Mouse (Mus musculus): Measurements from ENCODE around the gene Gamt. TPM values are rescaled to one million over a fixed set of nuclear protein-coding genes. Genes with fewer than 3 reads are reported as not detected.

Gamt gene
- total and polyA plus RNA-seq, 3 experiments: 8.3 to 11.0 (median 8.4) TPM

- H3K36me3 ChIP-seq (ENCODE audit: control insufficient read depth, insufficient read depth, low read length): no peaks in the 10 kb centered on the region
- no peak for TF ChIP-seq EP300 (IDR thresholded peaks at IDR 0.05; ENCODE audit: insufficient read depth, low read depth, low read length)
- TF ChIP-seq CTCF (IDR thresholded peaks at IDR 0.05): no peak
- TF ChIP-seq POLR2A (IDR thresholded peaks at IDR 0.05; ENCODE audit: insufficient read depth, low read depth, low read length): no peak
- H3K9ac ChIP-seq (ENCODE audit: low read depth, low read length): no peak overlapping the region
- no peak overlapping the region for H3K4me3 ChIP-seq
- intact Hi-C loops (cut with DNase I): no loop called here
- no peak for DNase-seq
- H3K4me1 ChIP-seq (ENCODE audit: control insufficient read depth, insufficient read depth, low read length): peaks cover 5% of the 10 kb centered on the region
- 73% methylated on average over 9 of the region's 10 CpGs for WGBS
- H3K27ac ChIP-seq: peak overlapping the region; percentile 54
- peaks cover 3% of the 10 kb centered on the region; the same call in 1 of the 2 replicates for H3K27me3 ChIP-seq (ENCODE audit: control insufficient read depth, insufficient read depth, low read length)
- H3K79me2 ChIP-seq (replicated peaks; ENCODE audit: control insufficient read depth, insufficient read depth, low read length): no peaks in the 10 kb centered on the region
Observed at GRCm38 (mm10) chr10:80301256-80302081, 40.7 kb upstream of the Gamt start.

- TF ChIP-seq EP300 (IDR thresholded peaks at IDR 0.05; ENCODE audit: insufficient read depth, low read depth, low read length) (no peak), POLR2A (IDR thresholded peaks at IDR 0.05; ENCODE audit: insufficient read depth, low read depth, low read length) (no peak), CTCF (IDR thresholded peaks at IDR 0.05) (no peak)
- intact Hi-C loops (cut with DNase I): no loop called here
- Histone ChIP-seq H3K27ac (no peak overlapping the region), H3K4me3 (no peak overlapping the region), H3K27me3 (ENCODE audit: control insufficient read depth, insufficient read depth, low read length) (peaks cover 3% of the 10 kb centered on the region; the same call in 1 of the 2 replicates), H3K36me3 (ENCODE audit: control insufficient read depth, insufficient read depth, low read length) (no peaks in the 10 kb centered on the region), H3K9ac (ENCODE audit: low read depth, low read length) (no peak overlapping the region), H3K79me2 (replicated peaks; ENCODE audit: control insufficient read depth, insufficient read depth, low read length) (no peaks in the 10 kb centered on the region), H3K4me1 (ENCODE audit: control insufficient read depth, insufficient read depth, low read length) (peaks cover 5% of the 10 kb centered on the region)
- DNase-seq: no peak
- 49% methylated on average over 11 of the region's 11 CpGs for WGBS
Observed at GRCm38 (mm10) chr10:80300672-80301181, 39.9 kb upstream of the Gamt start.

GRCm38 (mm10) chr10:80299824-80300223, 39.0 kb upstream of the Gamt start:
- intact Hi-C loops (cut with DNase I): loop anchor here (10.0 kb wide), 1 partner anchor 255 kb away; no protein-coding TSS in a partner anchor
- peaks cover 5% of the 10 kb centered on the region for H3K4me1 ChIP-seq (ENCODE audit: control insufficient read depth, insufficient read depth, low read length)
- H3K27me3 ChIP-seq (ENCODE audit: control insufficient read depth, insufficient read depth, low read length): peaks cover 2% of the 10 kb centered on the region; the same call in 1 of the 2 replicates

GRCm38 (mm10) chr10:80299301-80299700, 38.5 kb upstream of the Gamt start:
- 25% methylated on average over 15 of the region's 15 CpGs for whole genome bisulfite sequencing
- intact Hi-C loops (cut with DNase I): loop anchor here (10.0 kb wide), 1 partner anchor 256 kb away; no protein-coding TSS in a partner anchor

More at GRCm38 (mm10) chr10:80299824-80300223, 39.0 kb upstream of the Gamt start:
- Histone ChIP-seq H3K36me3 (ENCODE audit: control insufficient read depth, insufficient read depth, low read length) (no peaks in the 10 kb centered on the region), H3K27ac (no peak overlapping the region), H3K9ac (ENCODE audit: low read depth, low read length) (no peak overlapping the region), H3K79me2 (replicated peaks; ENCODE audit: control insufficient read depth, insufficient read depth, low read length) (no peaks in the 10 kb centered on the region), H3K4me3 (no peak overlapping the region)
- TF ChIP-seq POLR2A (IDR thresholded peaks at IDR 0.05; ENCODE audit: insufficient read depth, low read depth, low read length) (no peak), EP300 (IDR thresholded peaks at IDR 0.05; ENCODE audit: insufficient read depth, low read depth, low read length) (no peak), CTCF (IDR thresholded peaks at IDR 0.05) (no peak)
- DNase-seq: no peak
- WGBS: 54% methylated on average over 10 of the region's 10 CpGs

DNA sequence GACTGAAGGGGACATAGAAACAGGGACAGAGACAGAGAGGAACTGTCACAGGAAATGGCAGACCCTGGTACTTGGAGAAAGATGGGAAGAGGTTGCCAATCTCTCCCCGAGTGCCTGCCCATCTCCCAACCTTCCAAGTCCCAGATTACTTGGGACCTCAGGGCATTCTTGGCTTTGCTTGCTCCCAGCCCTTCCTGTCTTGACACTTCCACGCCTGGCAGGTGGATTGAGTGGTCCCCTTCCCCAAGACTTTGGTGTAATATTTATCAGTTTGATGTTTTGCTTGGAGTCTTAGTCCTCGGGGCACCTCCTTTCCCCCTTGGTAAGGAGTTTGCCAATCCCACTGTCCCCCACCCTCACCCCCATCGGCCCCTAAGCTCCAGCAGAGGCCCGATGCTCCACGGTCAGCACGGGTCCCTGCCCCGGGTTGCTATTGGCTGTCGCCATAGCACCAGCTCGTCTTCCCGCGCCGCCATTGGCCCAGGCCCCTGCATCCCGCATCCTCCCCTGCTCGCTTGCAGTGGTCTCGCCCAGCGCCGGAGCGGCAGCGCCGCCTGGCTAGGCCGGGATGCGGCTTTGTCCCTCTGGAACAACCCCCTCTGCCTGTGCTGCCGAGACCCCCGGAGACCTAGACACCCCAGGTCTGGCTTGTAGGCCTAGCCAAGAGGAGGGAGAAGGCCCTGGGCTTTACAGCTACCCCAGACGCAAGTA, 37.9 kb upstream of the Gamt start:
- Histone ChIP-seq H3K9ac (ENCODE audit: low read depth, low read length) (no peak overlapping the region), H3K36me3 (ENCODE audit: control insufficient read depth, insufficient read depth, low read length) (no peaks in the 10 kb centered on the region), H3K27ac (no peak overlapping the region), H3K27me3 (ENCODE audit: control insufficient read depth, insufficient read depth, low read length) (no peaks in the 10 kb centered on the region; the same call in 1 of the 2 replicates), H3K79me2 (replicated peaks; ENCODE audit: control insufficient read depth, insufficient read depth, low read length) (no peaks in the 10 kb centered on the region), H3K4me1 (ENCODE audit: control insufficient read depth, insufficient read depth, low read length) (peaks cover 5% of the 10 kb centered on the region), H3K4me3 (no peak overlapping the region)
- intact Hi-C loops (cut with DNase I): loop anchor here (10.0 kb wide), 1 partner anchor 256 kb away; no protein-coding TSS in a partner anchor
- peak; percentile 50 to 54 for DNase-seq
- 10% methylated on average over 26 of the region's 26 CpGs for WGBS
- no peak for TF ChIP-seq CTCF (IDR thresholded peaks at IDR 0.05)
- no peak for TF ChIP-seq POLR2A (IDR thresholded peaks at IDR 0.05; ENCODE audit: insufficient read depth, low read depth, low read length)
- TF ChIP-seq EP300 (IDR thresholded peaks at IDR 0.05; ENCODE audit: insufficient read depth, low read depth, low read length): no peak

More at GRCm38 (mm10) chr10:80299301-80299700, 38.5 kb upstream of the Gamt start:
- no peaks in the 10 kb centered on the region for H3K79me2 ChIP-seq (replicated peaks; ENCODE audit: control insufficient read depth, insufficient read depth, low read length)
- H3K4me1 ChIP-seq (ENCODE audit: control insufficient read depth, insufficient read depth, low read length): peaks cover 5% of the 10 kb centered on the region
- no peak for DNase-seq
- TF ChIP-seq EP300 (IDR thresholded peaks at IDR 0.05; ENCODE audit: insufficient read depth, low read depth, low read length): no peak
- TF ChIP-seq POLR2A (IDR thresholded peaks at IDR 0.05; ENCODE audit: insufficient read depth, low read depth, low read length): no peak
- no peak for TF ChIP-seq CTCF (IDR thresholded peaks at IDR 0.05)
- no peak overlapping the region for H3K9ac ChIP-seq (ENCODE audit: low read depth, low read length)
- no peaks in the 10 kb centered on the region; the same call in 1 of the 2 replicates for H3K27me3 ChIP-seq (ENCODE audit: control insufficient read depth, insufficient read depth, low read length)
- H3K4me3 ChIP-seq: no peak overlapping the region
- H3K27ac ChIP-seq: no peak overlapping the region
- H3K36me3 ChIP-seq (ENCODE audit: control insufficient read depth, insufficient read depth, low read length): no peaks in the 10 kb centered on the region
